Mouse (Mus musculus): Measurements from ENCODE around the gene Pigs.

The Pigs gene

GRCm38 (mm10) chr11:78327634-78328511 is at the start of gene Pigs:
Gene Pigs (plus strand): TSS chr11:78328415.
- DNase-seq (ENCODE audit: low read depth, low spot score) = peak; percentile 80

DNA sequence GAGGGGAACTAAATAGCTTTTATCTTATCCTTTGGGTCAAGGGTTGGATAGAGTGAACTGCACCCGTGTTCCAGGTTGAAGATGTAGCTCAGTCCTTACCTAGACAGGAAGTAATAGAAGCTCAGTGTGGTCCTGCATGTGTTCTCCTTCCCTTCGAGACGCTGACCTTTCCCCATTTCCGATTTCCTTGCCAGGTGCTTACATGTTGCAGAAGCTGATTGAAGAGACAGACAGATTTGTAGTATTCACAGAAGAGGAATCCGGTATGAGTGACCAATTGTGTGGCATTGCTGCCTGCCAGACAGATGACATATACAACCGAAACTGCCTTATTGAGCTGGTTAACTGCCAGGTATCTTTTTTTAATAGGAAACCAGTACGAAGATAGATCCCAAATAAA is 49.4 kb upstream of the Pigs start:
- DNase-seq (ENCODE audit: low read depth, low spot score) = no peak

- DNase-seq (ENCODE audit: low read depth, low spot score) = no peak
Observed at GRCm38 (mm10) chr11:78279586-78279985, 48.6 kb upstream of the Pigs start.

DNA sequence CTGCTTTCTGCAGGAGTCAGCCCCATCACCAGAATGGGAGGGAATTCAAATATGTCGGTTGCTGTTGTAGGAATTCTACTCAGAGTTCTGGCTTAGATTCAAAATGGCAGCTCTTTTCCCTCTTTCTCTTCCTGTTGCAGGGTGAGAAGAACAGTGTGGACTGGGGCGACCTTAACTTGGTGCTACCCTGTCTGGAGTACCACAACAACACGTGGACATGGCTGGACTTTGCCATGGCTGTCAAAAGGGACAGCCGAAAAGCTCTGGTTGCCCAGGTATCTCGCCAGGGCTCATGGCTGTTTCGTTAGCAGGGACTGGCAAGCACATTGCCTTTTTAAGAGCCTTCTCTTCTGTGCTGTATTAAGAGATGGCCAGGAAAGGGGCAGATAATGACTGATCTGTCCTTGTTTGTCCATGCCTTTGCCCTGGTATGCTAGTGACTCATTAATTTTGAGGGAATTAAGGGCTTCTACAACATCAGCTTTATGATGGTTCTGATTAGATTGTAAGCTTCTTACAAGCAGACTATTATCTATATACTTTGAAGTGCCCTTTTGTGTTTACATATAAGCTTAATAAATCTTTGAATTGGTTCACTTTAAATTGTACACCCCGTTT is 39.0 kb upstream of the Pigs start:
- no peak for DNase-seq (ENCODE audit: low read depth, low spot score)

DNA sequence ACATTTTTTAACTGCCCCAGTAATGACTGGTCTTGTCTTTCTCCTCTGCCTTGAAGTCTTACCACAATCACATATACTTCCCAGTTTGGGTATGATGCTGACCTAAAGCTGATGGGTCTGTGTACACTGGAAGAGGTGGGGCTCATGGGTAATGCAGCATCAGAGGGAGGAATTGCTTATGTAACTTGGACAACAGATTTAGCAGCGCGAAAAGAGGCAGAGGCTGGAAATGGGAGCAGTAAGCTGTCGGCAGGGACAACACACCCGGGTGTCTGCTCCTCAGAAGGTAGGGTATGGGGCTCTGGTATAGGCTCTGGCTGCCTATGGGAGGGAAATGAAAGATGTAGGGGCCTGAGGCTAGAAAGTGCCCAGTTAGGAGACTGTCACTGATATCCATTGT is 37.6 kb upstream of the Pigs start, which contains the start of gene BC030499:
TSS of gene BC030499 (plus strand) at position 188 of the 400 bp plus-strand sequence.
- DNase-seq (ENCODE audit: low read depth, low spot score) = no peak

- DNase-seq (ENCODE audit: low read depth, low spot score) = no peak
Observed at GRCm38 (mm10) chr11:78294585-78294984, 33.6 kb upstream of the Pigs start.

DNA sequence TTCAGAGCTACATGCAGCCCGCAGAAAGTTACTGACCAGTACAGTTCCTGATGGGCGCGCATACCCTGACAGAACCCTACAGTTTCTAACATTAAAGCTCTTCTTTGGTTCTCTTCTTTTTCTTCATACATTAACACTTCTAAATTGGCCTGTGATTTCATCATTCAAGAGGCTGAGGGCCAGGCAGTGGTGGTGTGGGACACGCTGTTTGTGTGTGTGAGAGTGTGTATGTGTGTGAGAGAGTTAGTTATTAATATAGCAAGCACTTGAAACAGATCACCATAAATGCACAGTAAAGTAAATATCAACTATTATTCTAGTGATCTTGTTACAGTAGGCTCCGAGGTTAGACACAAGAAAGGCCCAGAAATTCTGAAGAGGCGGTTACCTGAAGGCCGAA is 27.3 kb upstream of the Pigs start:
- no peak for DNase-seq (ENCODE audit: low read depth, low spot score)

GRCm38 (mm10) chr11:78301357-78302084 is 26.7 kb upstream of the Pigs start, which contains the start of gene Spag5:
Gene Spag5 (plus strand): TSS chr11:78301529.
- peak; percentile 61 for DNase-seq (ENCODE audit: low read depth, low spot score)

- no peak for DNase-seq (ENCODE audit: low read depth, low spot score)
Observed at GRCm38 (mm10) chr11:78305272-78305671, 22.9 kb upstream of the Pigs start.

- DNase-seq (ENCODE audit: low read depth, low spot score) = no peak
Observed at GRCm38 (mm10) chr11:78310861-78311511, 17.2 kb upstream of the Pigs start.

- no peak for DNase-seq (ENCODE audit: low read depth, low spot score)
Observed at GRCm38 (mm10) chr11:78313662-78314061, 14.6 kb upstream of the Pigs start.

GRCm38 (mm10) chr11:78318411-78318810 is 9.8 kb upstream of the Pigs start:
- no peak for DNase-seq (ENCODE audit: low read depth, low spot score)

- no peak for DNase-seq (ENCODE audit: low read depth, low spot score)
Observed at GRCm38 (mm10) chr11:78322076-78322831, 6.0 kb upstream of the Pigs start.

GRCm38 (mm10) chr11:78322860-78323259 is 5.4 kb upstream of the Pigs start, which contains the start of gene Aldoc:
Gene Aldoc (plus strand): TSS chr11:78322968.
- no peak for DNase-seq (ENCODE audit: low read depth, low spot score)

- no peak for DNase-seq (ENCODE audit: low read depth, low spot score)
Observed at GRCm38 (mm10) chr11:78324000-78324785, 4.0 kb upstream of the Pigs start.

- DNase-seq (ENCODE audit: low read depth, low spot score) = no peak
Observed at GRCm38 (mm10) chr11:78324965-78325364, 3.2 kb upstream of the Pigs start.

DNA sequence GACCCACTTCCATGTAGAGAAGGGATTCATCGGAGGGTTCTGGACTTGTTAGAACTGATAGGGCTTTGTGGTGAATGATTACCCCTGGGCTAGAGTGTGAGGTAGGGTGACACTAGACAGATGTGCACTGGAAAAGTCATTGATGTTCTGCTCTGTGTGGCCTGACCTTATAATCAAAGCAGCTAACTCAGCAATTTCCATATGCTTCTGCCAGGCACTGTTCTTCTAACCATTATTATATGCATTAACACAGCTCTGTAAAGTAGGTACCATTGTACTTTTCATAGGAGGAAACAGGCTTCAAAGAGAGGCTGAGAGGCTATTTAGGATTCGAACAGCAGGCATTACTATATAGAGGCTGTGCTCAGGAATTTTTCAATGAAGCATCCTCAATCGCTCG is 1.0 kb upstream of the Pigs start:
- DNase-seq (ENCODE audit: low read depth, low spot score) = no peak

DNA sequence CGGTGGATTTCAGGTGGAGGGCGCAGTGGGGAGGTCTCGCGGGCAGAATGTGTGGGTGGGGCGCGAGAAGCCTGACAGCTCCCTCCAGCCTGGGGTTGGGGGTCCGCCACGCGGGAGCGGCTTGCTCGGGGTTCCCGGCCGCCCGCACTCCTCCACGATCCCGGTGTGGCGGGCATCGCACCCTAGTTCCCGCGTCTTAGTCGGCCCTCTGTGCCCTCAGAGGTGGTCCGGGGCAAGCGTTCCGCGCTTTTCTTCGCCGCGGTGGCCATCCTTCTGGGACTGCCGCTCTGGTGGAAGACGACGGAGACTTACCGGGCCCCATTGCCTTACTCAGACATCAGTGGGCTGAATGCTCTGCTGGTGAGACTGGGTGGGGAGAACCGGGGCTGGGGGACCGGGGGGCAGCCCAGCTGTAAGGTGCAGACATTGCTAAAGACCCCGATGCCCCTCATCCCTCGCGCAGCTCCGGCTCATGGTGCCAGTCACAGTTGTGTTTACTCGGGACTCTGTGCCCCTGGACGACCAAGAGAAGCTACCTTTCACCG is 369 bp downstream of the Pigs start:
- DNase-seq (ENCODE audit: low read depth, low spot score) = no peak

DNA sequence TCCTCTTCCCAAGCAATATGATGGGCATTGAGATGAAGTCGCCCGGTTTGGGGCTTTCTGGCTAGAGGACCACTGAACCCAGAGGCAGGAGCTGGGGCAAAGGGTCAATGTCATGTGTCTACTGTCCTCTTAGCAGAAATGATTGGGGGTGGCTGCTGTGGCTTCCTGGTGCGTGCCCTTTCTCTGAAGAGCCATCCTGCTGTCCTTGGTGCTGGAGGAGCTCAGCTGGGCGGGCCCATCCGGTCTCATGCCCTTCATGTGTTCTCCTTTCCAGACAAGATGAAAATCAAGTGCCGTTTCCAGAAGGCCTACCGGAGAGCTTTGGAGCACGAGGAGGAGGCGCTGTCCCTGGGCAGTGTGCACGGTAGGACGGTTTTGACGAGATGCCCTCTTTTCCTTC is 4.5 kb downstream of the Pigs start:
- DNase-seq (ENCODE audit: low read depth, low spot score) = no peak

GRCm38 (mm10) chr11:78333992-78334391 is 5.8 kb downstream of the Pigs start:
- no peak for DNase-seq (ENCODE audit: low read depth, low spot score)

All from brain, embryonic 18.5 days (tissue).